Mouse (Mus musculus) limb, embryonic 11.5 days (tissue): ENCODE results near the gene Rrp1. TPM values are rescaled to one million over a fixed set of nuclear protein-coding genes. Genes with fewer than 3 reads are reported as not detected.
A peak's percentile ranks its signal among the peaks of the same experiment; 100 is the strongest.

Source experiments
- ATAC-seq: fragments of 200-750 bp; cut with Nextera tagmentation; 2 replicates; pipeline ENCODE4 v1.8.0; 2017; ENCODE audit warnings: low read depth; ENCODE audit not compliant: insufficient number of reproducible peaks, low FRiP score, low TSS enrichment
- DNase-seq: peaks from one replicate; pipeline ENCODE4 v3.0.0-alpha.2; 2015; ENCODE audit warnings: low spot score
- H3K27ac ChIP-seq: fragments of 300-500 bp; sonication (generic); replicated peaks from 2 replicates; pipeline ENCODE4 v1.5.1; 2014; ENCODE audit warnings: low read depth, mild to moderate bottlenecking, low read length
- H3K27me3 ChIP-seq: fragments of 300-500 bp; sonication (generic); 2 replicates; pipeline ENCODE4 v1.6.1; 2014; ENCODE audit warnings: mild to moderate bottlenecking, low read length, mixed read lengths; ENCODE audit not compliant: control insufficient read depth, insufficient read depth
- H3K36me3 ChIP-seq: fragments of 300-500 bp; sonication (generic); 2 replicates; pipeline ENCODE4 v1.6.1; 2014; ENCODE audit warnings: mild to moderate bottlenecking, low read length, moderate library complexity, mixed read lengths; ENCODE audit not compliant: control insufficient read depth, insufficient read depth
- H3K4me1 ChIP-seq: fragments of 300-500 bp; sonication (generic); 2 replicates; pipeline ENCODE4 v1.6.1; 2014; ENCODE audit warnings: low read length, mixed read lengths; ENCODE audit not compliant: control insufficient read depth, insufficient read depth
- H3K4me2 ChIP-seq: fragments of 300-500 bp; sonication (generic); 2 replicates; pipeline ENCODE4 v1.6.1; 2014; ENCODE audit warnings: low read depth, mild to moderate bottlenecking, moderate library complexity; ENCODE audit not compliant: severe bottlenecking
- H3K4me3 ChIP-seq: fragments of 300-500 bp; sonication (generic); 2 replicates; pipeline ENCODE4 v1.5.1; 2014; ENCODE audit warnings: low read depth, low read length
- H3K9ac ChIP-seq: fragments of 300-500 bp; sonication (generic); 2 replicates; pipeline ENCODE4 v1.6.1; 2014; ENCODE audit warnings: mild to moderate bottlenecking, low read length
- H3K9me3 ChIP-seq: fragments of 300-500 bp; sonication (generic); 2 replicates; pipeline ENCODE4 v1.6.1; 2016; ENCODE audit warnings: low read length; ENCODE audit not compliant: control insufficient read depth
- WGBS: fragments of 180-500 bp; shearing (Covaris S2); extraction: QIAGEN DNeasy Blood & Tissue Kit; methylation state at CpG from one replicate; pipeline ENCODE4 v1.1.7; 2014; 5-methylcytosine and 5-hydroxymethylcytosine counted together
- microRNA-seq: library from miRNA; unstranded; fragments of <30 nt; microRNA quantifications from one replicate; pipeline ENCODE4, GENCODE M21; 2016
- polyA plus RNA-seq: library from polyadenylated mRNA; unstranded; fragments of >200 nt; fragmentation: Nextera tagmentation; extraction: Ambion mirVana; gene quantifications from 2 replicates; pipeline ENCODE4 v1.2.1, GENCODE M21; 2014

Rrp1 gene
- polyA plus RNA-seq, 1 experiment from 2014 or later = 272 TPM

DNA sequence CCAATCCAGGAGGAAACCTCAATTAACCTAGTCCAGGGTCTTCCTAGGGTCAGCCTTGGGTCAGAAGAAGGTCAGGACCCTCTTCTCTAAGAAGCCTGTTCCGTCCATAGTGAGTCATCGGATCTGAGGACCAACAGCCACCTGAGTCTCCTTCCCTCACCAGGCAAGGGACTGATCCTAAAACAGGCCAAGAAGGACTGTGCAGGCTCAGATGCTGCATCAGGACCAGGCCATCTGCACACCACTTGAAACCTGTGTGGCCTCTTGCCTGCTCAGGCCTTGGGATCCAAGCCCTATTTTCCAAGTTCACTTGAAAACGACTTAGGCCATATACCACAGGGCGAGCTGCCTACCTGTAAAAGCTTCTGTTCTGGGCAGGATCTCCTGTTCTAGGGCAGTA lies 59.6 kb downstream of the Rrp1 start:
- no peak for ATAC-seq
- no peak overlapping the region for H3K4me3 ChIP-seq
- H3K4me2 ChIP-seq = no peak overlapping the region
- no peak overlapping the region for H3K27ac ChIP-seq
- 32% methylated on average over 4 of the region's 4 CpGs for WGBS
- no peaks in the 10 kb centered on the region for H3K36me3 ChIP-seq
- peak overlapping the region; percentile 7; the same call in 1 of the 2 replicates for H3K9ac ChIP-seq
- H3K27me3 ChIP-seq = no peaks in the 10 kb centered on the region
- no peak for DNase-seq
- H3K4me1 ChIP-seq = peaks cover 16% of the 10 kb centered on the region
- no peaks in the 10 kb centered on the region for H3K9me3 ChIP-seq

DNA sequence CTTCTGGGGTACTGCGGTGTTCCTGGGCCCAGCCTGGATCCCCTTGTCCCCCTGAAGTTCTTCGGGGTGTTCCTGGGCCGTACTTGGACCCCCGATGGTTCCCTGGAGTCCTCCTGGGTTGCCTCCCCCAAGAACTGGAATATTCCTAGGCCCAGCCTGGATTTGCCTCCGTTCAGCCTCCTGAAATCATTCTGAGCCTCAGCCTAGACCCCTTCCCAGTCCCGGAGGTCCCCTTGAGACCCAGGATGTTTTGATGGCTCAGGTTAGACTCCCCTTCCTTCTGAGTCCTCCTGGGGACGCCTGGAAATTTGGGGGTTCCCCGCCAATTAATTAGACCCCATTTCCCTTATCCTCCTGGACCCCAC lies 60.2 kb downstream of the Rrp1 start:
- 19% methylated on average over 8 of the region's 8 CpGs for WGBS
- no peak overlapping the region for H3K27ac ChIP-seq
- ATAC-seq = no peak; the same call in 1 of the 2 replicates

DNA sequence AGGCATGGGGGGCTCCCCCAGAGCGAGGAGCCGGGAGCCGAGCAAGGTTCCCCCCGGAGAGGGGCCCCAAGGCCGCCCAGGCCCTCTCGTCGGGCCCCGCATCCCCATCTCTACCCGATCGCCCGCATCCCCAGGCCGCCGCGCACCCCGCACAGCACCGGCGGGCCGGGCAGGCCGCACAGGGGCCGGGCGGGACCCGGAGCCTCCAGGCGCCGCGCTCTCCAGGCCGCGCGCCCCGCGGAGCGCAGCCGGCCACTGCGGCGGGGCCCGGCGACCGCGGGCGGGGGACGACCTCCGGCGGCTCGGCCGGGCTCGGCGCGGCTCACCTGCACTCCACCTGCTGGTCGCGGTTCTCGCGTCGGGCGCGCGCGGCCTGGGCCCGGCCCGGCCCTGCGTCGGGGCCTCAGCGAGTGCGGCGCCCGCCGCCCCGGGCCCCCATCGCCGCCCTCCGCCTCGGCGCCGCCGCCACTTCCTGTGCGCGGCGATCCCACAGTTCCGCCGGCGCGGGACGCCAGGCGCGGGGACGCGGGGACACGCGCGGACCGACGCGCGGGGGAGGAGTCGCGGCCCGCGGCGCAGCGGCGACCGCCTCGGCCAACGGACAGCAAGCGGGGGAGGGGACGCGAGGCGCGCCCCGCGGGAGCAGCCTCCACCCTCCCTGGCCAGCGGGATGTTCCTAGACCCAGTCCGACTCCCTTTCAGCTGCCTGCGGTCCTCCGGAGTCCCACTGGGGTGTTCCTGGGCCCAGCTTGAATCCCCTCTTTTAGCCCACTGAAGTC lies 60.8 kb downstream of the Rrp1 start, which contains the start of gene Agpat3:
TSS of gene Agpat3 (minus strand) at position 603 of the 779 bp plus-strand sequence.
- peak within 1 kb of the TSS; percentile 78 for H3K4me3 ChIP-seq
- 0% methylated on average over 52 of the region's 113 CpGs for whole genome bisulfite sequencing
- H3K36me3 ChIP-seq = no peaks in the 10 kb centered on the region
- ATAC-seq (peak; percentile 65), DNase-seq (peak; percentile 69)
- H3K9me3 ChIP-seq = no peaks in the 10 kb centered on the region
- H3K27me3 ChIP-seq = no peaks in the 10 kb centered on the region
- no peak within 1 kb of the TSS for H3K27ac ChIP-seq
- peak within 1 kb of the TSS; percentile 94 for H3K9ac ChIP-seq
- H3K4me2 ChIP-seq = peak within 1 kb of the TSS; percentile 93
- H3K4me1 ChIP-seq = peaks cover 16% of the 10 kb centered on the region

More for the DNA sequence above, 60.2 kb downstream of the Rrp1 start:
- Histone ChIP-seq H3K4me3 (peak overlapping the region; percentile 78), H3K4me2 (peak overlapping the region; percentile 93), H3K4me1 (peaks cover 16% of the 10 kb centered on the region), H3K9ac (peak overlapping the region; percentile 94), H3K27me3 (no peaks in the 10 kb centered on the region), H3K36me3 (no peaks in the 10 kb centered on the region), H3K9me3 (no peaks in the 10 kb centered on the region)
- no peak for DNase-seq

DNA sequence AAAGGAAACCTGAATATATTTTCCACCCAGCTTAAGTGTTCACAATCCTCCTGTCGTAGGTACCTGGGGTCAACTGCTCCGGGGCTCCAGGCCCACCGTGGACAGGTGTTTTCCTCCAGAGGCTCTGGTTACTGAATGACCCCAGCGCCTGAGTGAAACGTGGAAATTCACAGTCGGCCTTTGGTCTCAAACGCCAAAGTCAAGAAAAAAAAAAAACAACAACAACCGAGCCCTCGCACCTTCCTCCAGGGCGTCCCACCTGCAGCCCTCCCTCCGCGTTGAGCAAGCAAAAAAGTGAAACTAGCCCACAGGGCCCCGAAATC lies 61.3 kb downstream of the Rrp1 start:
- ATAC-seq (no peak), DNase-seq (no peak)
- Histone ChIP-seq H3K27ac (no peak overlapping the region), H3K4me2 (peak overlapping the region; percentile 93), H3K4me3 (peak overlapping the region; percentile 78), H3K9ac (peak overlapping the region; percentile 94), H3K36me3 (no peaks in the 10 kb centered on the region), H3K9me3 (no peaks in the 10 kb centered on the region), H3K4me1 (peaks cover 16% of the 10 kb centered on the region), H3K27me3 (no peaks in the 10 kb centered on the region)
- WGBS = under 1% methylated on average over 13 of the region's 13 CpGs

DNA sequence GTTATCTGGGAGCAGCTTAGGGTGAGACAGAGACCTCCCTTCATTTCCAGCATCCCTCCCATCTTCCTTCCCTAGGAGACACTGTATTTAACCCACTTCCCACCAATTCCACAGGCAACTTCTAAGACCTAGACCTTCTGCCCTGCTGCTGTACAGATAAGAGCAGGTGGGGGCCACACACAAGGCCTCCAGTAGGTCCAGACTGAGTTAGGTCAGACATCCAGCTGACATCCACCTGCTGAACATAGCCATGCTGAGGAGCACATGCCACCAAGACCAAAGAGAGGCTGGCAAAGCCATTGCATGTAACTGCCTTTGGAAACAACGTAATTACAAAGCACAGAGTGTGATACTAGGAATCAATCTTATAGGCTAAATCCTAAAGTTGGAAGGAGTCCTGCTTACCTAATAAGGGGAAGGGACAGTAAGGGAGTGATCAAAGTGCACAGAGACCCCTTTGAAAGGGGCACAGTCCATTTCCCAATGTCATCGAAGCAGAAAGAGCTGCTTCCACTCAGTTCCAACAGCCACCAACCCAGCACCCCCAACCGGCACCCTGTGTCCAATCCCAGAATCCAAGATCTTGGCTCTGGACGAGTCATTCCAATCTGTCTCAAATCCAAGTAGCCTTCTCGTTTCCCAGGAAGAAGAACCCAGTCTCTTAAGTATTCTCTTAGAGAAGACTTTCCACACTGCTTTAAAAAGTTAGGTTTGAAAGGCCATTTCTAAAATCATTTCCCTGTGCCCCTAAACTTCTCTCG lies 61.9 kb downstream of the Rrp1 start:
- no peak for ATAC-seq
- H3K4me1 ChIP-seq = peaks cover 16% of the 10 kb centered on the region
- 47% methylated on average over 6 of the region's 6 CpGs for WGBS
- no peaks in the 10 kb centered on the region for H3K27me3 ChIP-seq
- peak overlapping the region; percentile 94 for H3K9ac ChIP-seq
- DNase-seq = no peak
- peak overlapping the region; percentile 93 for H3K4me2 ChIP-seq
- H3K27ac ChIP-seq = no peak overlapping the region
- H3K9me3 ChIP-seq = no peaks in the 10 kb centered on the region
- H3K36me3 ChIP-seq = no peaks in the 10 kb centered on the region
- peak overlapping the region; percentile 78 for H3K4me3 ChIP-seq

Small RNAs within 50 kb of the gene (microRNA-seq; reads per million reads assigned to microRNA genes)
- gene Mir6410 (not detected), gene Mir6907 (0.92 reads per million), gene Mir6908 (not detected)

Other genes with a start within 250 kb of the Rrp1 start
- 17.4 and 25.9 TPM in 2 replicates for gene D10Jhu81e, start 243.3 kb downstream of the Rrp1 start, polyA plus RNA-seq
- 23.7 and 26.5 TPM in 2 replicates for gene Pwp2, start 227.9 kb downstream of the Rrp1 start, polyA plus RNA-seq
- gene Trappc10, start 168.4 kb downstream of the Rrp1 start, polyA plus RNA-seq = 12.0 and 14.4 TPM in 2 replicates
- gene Agpat3, start 60.6 kb downstream of the Rrp1 start, polyA plus RNA-seq = 37.4 and 38.0 TPM in 2 replicates
- 169 TPM in 2 replicates for gene Cstb, start 12.6 kb upstream of the Rrp1 start, polyA plus RNA-seq
- 8.3 and 9.2 TPM in 2 replicates for gene Pdxk, start 51.9 kb upstream of the Rrp1 start, polyA plus RNA-seq
- gene Olfr1358, start 104.4 kb upstream of the Rrp1 start, polyA plus RNA-seq = not detected in 2 replicates
- 24.6 and 29.2 TPM in 2 replicates for gene Ilvbl, start 161.3 kb upstream of the Rrp1 start, polyA plus RNA-seq
- 19.9 and 22.6 TPM in 2 replicates for gene Syde1, start 178.9 kb upstream of the Rrp1 start, polyA plus RNA-seq
- not detected in 2 replicates for gene Olfr1357, start 205.0 kb upstream of the Rrp1 start, polyA plus RNA-seq